17 mouse cellular contexts compared by ENCODE assay signal in genomic region chr7:81309247-81309646, GRCm38 (mm10).
"Had no signal": no experiment of that assay in that cellular context is flagged by ENCODE, and none has a peak within 500 bp of the region (broad histone marks: within the 10 kb centered on the region; RNA-seq: fewer than 3 reads in every experiment).

No protein-coding gene starts in this region.

- DNase-seq: liver, embryonic 13.5 days; liver, postnatal 0 days; lung, adult 2 months; lung, postnatal 14 days; lung, postnatal 36 days; midbrain, embryonic 14.5 days; right cerebral cortex, postnatal 14 days; thymus, postnatal 14 days; thymus, postnatal 36 days had no signal

- H3K27me3 ChIP-seq: liver, embryonic 13.5 days; liver, embryonic 15.5 days; lung, embryonic 15.5 days; midbrain, embryonic 12.5 days; neural tube, embryonic 12.5 days; stomach, embryonic 15.5 days had no signal

- H3K27ac ChIP-seq: liver, embryonic 13.5 days; liver, embryonic 15.5 days; lung, embryonic 15.5 days; macrophage; midbrain, embryonic 12.5 days; neural tube, embryonic 12.5 days; stomach, embryonic 15.5 days; stomach, postnatal 0 days had no signal

- H3K4me1 ChIP-seq: liver, embryonic 13.5 days; liver, embryonic 15.5 days; lung, embryonic 15.5 days; midbrain, embryonic 12.5 days; neural tube, embryonic 12.5 days; stomach, embryonic 15.5 days had no signal

- H3K4me3 ChIP-seq: liver, embryonic 13.5 days; liver, embryonic 15.5 days; lung, embryonic 15.5 days; midbrain, embryonic 12.5 days; neural tube, embryonic 12.5 days; stomach, embryonic 15.5 days had no signal

- H3K9me3 ChIP-seq: liver, embryonic 13.5 days; liver, embryonic 15.5 days; lung, embryonic 15.5 days; midbrain, embryonic 12.5 days; neural tube, embryonic 12.5 days; stomach, embryonic 15.5 days had no signal

- ATAC-seq: liver, postnatal 0 days; lung, postnatal 0 days had no signal

- H3K36me3 ChIP-seq: liver, embryonic 13.5 days; liver, embryonic 15.5 days; lung, embryonic 15.5 days; midbrain, embryonic 12.5 days; neural tube, embryonic 12.5 days; stomach, embryonic 15.5 days had no signal
